Comparison of ENCODE assay signal across 8 mouse cellular contexts in genomic region chr5:147076026-147076798, GRCm38 (mm10). TPM values are rescaled to one million over a fixed set of nuclear protein-coding genes. Genes with fewer than 3 reads are reported as not detected.
A peak's percentile ranks its signal among the peaks of the same experiment; 100 is the strongest.
DNase-seq lines count a peak whose midpoint lies in the region; ATAC-seq lines count a peak whose summit lies in the region.

Lnx2 (minus strand) TSS chr5:147076586.

- DNase-seq in Muller cell, postnatal 12 days (ENCODE audit: inconsistent ontology term) = peak; percentile 99
- peak; percentile 98 for DNase-seq in cerebellum, adult 9-11 months
- peak; percentile 95 to 98 for DNase-seq in frontal cortex, adult 2 months (ENCODE audit: extremely low spot score in 1 of 2, low spot score in 1 of 2)
- DNase-seq in hindbrain, embryonic 11.5 days (ENCODE audit: low spot score) = peak; percentile 98
- peak; percentile 98 to 99 for DNase-seq in layer of hippocampus, postnatal 10 days (ENCODE audit: low spot score in 2 of 2)
- DNase-seq in lung, postnatal 10 days = peak; percentile 99
- peak; percentile 98 for DNase-seq in ovary, postnatal 36 days (ENCODE audit: low spot score)
- peak; percentile 99 for DNase-seq in thymus, postnatal 25 days

- no peaks in the 10 kb centered on the region for H3K36me3 ChIP-seq in hindbrain, embryonic 11.5 days (ENCODE audit: control insufficient read depth, insufficient read depth, low read length)

- H3K4me1 ChIP-seq in hindbrain, embryonic 11.5 days (replicated peaks; ENCODE audit: control insufficient read depth, insufficient read depth, low read length) = peaks cover 5% of the 10 kb centered on the region; the same call in 1 of the 2 replicates

- H3K4me2 ChIP-seq in hindbrain, embryonic 11.5 days (replicated peaks; ENCODE audit: low read depth, low read length) = peak within 1 kb of the TSS; percentile 89

- no peaks in the 10 kb centered on the region for H3K9me3 ChIP-seq in hindbrain, embryonic 11.5 days (ENCODE audit: control insufficient read depth, low read length)

- peak within 1 kb of the TSS; percentile 83 for H3K4me3 ChIP-seq in hindbrain, embryonic 11.5 days (ENCODE audit: low read depth, low read length)

- no peaks in the 10 kb centered on the region for H3K27me3 ChIP-seq in hindbrain, embryonic 11.5 days (ENCODE audit: control insufficient read depth, insufficient read depth, low read length)

- WGBS in hindbrain, embryonic 11.5 days = under 1% methylated on average over 63 of the region's 65 CpGs

- H3K27ac ChIP-seq in hindbrain, embryonic 11.5 days (ENCODE audit: low read depth, low read length) = peak within 1 kb of the TSS; percentile 85

- H3K9ac ChIP-seq in hindbrain, embryonic 11.5 days (ENCODE audit: low read depth, low read length) = peak within 1 kb of the TSS; percentile 79

- ATAC-seq in hindbrain, embryonic 11.5 days (ENCODE audit: low FRiP score) = peak; percentile 99

RNA-seq across cellular contexts. Expression of gene Lnx2, which starts in this region (rescaled TPM):
- 7.6 and 10.5 TPM in 2 replicates for polyA plus RNA-seq in frontal cortex, adult 2 months (2012; rRNA removed)
- 7.7 and 8.4 TPM in 2 replicates for polyA plus RNA-seq in hindbrain, embryonic 11.5 days (2014; fragmentation: Nextera tagmentation; extraction: Ambion mirVana)
- total RNA-seq in layer of hippocampus, postnatal 10 days (2021) = 1 to 10 TPM; 6.5 to 8.9 TPM

Comparison
In these comparisons a context has a peak if more than half of its experiments do, and no peak if none do; other contexts are left out.
1. Peak in every context shown above with its lines: DNase-seq, ATAC-seq, H3K4me3 ChIP-seq and H3K27ac ChIP-seq.